Mouse (Mus musculus): ENCODE results near the gene Plekhh3.

The Plekhh3 gene

GRCm38 (mm10) chr11:101170811-101171610 is at the start of gene Plekhh3:
Gene Plekhh3, minus strand, starts transcription at chr11:101171351.
- DNase-seq (ENCODE audit: low spot score in 2 of 2), result peak; percentile 96

GRCm38 (mm10) chr11:101220853-101221252 is 49.7 kb upstream of the Plekhh3 start:
- no peak for DNase-seq (ENCODE audit: low spot score in 2 of 2)

GRCm38 (mm10) chr11:101218436-101219055 is 47.4 kb upstream of the Plekhh3 start:
- no peak for DNase-seq (ENCODE audit: low spot score in 2 of 2)

GRCm38 (mm10) chr11:101216936-101217335 is 45.8 kb upstream of the Plekhh3 start:
- no peak for DNase-seq (ENCODE audit: low spot score in 2 of 2)

GRCm38 (mm10) chr11:101211970-101212369 is 40.8 kb upstream of the Plekhh3 start:
- DNase-seq (ENCODE audit: low spot score in 2 of 2), result peak; percentile 56 to 70

GRCm38 (mm10) chr11:101200986-101201385 is 29.8 kb upstream of the Plekhh3 start:
- DNase-seq (ENCODE audit: low spot score in 2 of 2), result no peak

- DNase-seq (ENCODE audit: low spot score in 2 of 2), result no peak
Measured at GRCm38 (mm10) chr11:101199555-101199954, 28.4 kb upstream of the Plekhh3 start.

- DNase-seq (ENCODE audit: low spot score in 2 of 2), result no peak
Measured at GRCm38 (mm10) chr11:101196175-101196574, 25.0 kb upstream of the Plekhh3 start.

GRCm38 (mm10) chr11:101195571-101195970 is 24.4 kb upstream of the Plekhh3 start:
- DNase-seq (ENCODE audit: low spot score in 2 of 2), result no peak

- DNase-seq (ENCODE audit: low spot score in 2 of 2), result no peak
Measured at GRCm38 (mm10) chr11:101195101-101195500, 23.9 kb upstream of the Plekhh3 start.

GRCm38 (mm10) chr11:101194643-101195042 is 23.5 kb upstream of the Plekhh3 start:
- DNase-seq (ENCODE audit: low spot score in 2 of 2), result no peak

GRCm38 (mm10) chr11:101194137-101194536 is 23.0 kb upstream of the Plekhh3 start:
- no peak for DNase-seq (ENCODE audit: low spot score in 2 of 2)

- no peak for DNase-seq (ENCODE audit: low spot score in 2 of 2)
Measured at GRCm38 (mm10) chr11:101193076-101193475, 21.9 kb upstream of the Plekhh3 start.

GRCm38 (mm10) chr11:101192646-101193045 is 21.5 kb upstream of the Plekhh3 start:
- DNase-seq (ENCODE audit: low spot score in 2 of 2), result no peak

- no peak for DNase-seq (ENCODE audit: low spot score in 2 of 2)
Measured at GRCm38 (mm10) chr11:101191919-101192470, 20.8 kb upstream of the Plekhh3 start.

- no peak for DNase-seq (ENCODE audit: low spot score in 2 of 2)
Measured at GRCm38 (mm10) chr11:101190913-101191907, 20.1 kb upstream of the Plekhh3 start.

- DNase-seq (ENCODE audit: low spot score in 2 of 2), result no peak
Measured at GRCm38 (mm10) chr11:101190181-101190912, 19.2 kb upstream of the Plekhh3 start.

GRCm38 (mm10) chr11:101189495-101190180 is 18.5 kb upstream of the Plekhh3 start:
- DNase-seq (ENCODE audit: low spot score in 2 of 2), result peak; percentile 83 to 84

- DNase-seq (ENCODE audit: low spot score in 2 of 2), result no peak
Measured at GRCm38 (mm10) chr11:101188166-101188805, 17.1 kb upstream of the Plekhh3 start.

GRCm38 (mm10) chr11:101187541-101187940 is 16.4 kb upstream of the Plekhh3 start:
- no peak for DNase-seq (ENCODE audit: low spot score in 2 of 2)
